Mouse (Mus musculus): ENCODE data around the gene Ubox5.

Ubox5 gene

DNA sequence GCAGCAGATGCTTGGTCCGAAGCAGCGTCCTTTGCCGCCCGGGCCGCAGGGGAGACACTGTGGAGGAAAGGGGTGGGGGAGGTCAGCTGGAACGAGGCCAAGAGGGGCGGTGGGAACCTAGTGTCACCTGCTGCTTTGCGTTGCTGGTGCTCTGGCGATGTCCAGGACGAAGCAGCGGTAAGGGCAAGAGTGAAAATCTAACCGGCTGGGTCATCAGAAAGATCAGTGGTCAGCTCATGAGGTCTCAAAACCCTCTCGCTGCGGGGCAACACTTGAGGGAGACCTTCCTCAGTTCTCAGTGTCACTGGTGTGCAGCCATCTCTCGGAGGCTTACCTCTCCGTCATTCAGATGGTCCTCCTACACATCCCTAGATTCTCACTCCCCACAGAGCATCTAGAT is 48.6 kb downstream of the Ubox5 start:
- in situ Hi-C loops (cut with MboI; ENCODE audit: unreplicated experiment in 2 of 2): no loop called here

DNA sequence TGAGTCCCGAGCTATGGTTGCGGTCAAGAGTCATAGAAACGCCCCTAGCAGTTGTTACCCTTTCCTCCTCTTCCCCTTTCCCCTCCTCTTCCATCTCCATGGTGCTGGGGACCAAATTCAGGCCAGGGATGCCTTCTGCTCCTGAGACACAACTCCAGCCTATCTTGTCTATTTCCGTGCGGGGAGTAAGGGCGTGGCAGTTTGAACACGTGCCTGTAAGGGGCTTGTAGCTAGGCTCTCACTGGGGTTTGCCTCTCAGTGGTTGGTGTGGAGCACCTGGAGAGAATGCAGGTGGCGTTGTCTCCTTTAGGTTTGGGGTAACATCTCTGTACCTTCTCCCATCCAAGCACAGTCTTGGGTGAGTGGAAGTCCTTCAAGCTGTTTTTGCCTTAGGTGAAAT is 50.0 kb downstream of the Ubox5 start:
- in situ Hi-C loops (cut with MboI; ENCODE audit: unreplicated experiment in 2 of 2): loop anchor here (5.0 to 10.0 kb wide), 3 partner anchors 183 to 375 kb away; no protein-coding TSS in a partner anchor

DNA sequence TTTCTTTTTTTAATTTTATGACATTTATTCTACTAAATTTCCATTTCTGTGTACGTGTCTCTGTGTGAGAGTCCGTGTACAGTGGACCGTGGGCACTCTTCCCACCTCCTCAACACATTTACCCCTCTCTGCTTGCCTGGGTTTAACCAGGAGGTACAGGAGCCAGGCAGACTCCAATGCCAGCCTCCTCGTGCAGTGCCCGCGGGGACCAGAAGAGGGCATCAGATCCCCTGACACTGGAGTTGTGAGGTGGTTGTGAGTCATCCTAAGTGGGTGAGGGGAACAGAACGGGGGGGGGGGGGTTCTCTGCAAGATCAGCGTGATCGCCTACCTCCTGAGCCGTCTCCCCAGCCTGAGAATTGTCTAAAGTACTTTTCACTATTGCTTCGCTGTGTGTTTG is 51.7 kb downstream of the Ubox5 start:
- in situ Hi-C loops (cut with MboI; ENCODE audit: unreplicated experiment in 2 of 2): loop anchor here (5.0 to 10.0 kb wide), 3 partner anchors 184 to 377 kb away; no protein-coding TSS in a partner anchor

DNA sequence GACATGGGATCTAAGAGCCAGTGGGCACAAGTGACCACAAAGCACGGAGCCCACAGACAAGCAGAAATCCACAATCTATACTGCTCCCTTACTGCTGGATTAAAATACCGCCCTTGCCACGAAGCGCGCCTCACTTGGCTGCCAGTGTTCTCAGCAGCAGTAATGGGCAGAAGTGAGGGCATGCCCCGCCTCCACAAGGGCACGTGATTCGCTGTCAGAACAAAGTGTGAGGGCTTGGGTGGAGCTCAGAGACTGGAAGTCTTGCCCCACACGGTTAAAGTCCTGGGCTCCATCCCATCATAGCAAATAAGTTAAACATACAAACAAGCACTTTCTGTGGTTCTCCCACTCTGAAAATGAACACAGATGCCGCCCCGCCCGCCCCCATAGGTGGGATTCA is 52.2 kb downstream of the Ubox5 start:
- in situ Hi-C loops (cut with MboI; ENCODE audit: unreplicated experiment in 2 of 2): loop anchor here (5.0 to 10.0 kb wide), 3 partner anchors 185 to 377 kb away; no protein-coding TSS in a partner anchor

DNA sequence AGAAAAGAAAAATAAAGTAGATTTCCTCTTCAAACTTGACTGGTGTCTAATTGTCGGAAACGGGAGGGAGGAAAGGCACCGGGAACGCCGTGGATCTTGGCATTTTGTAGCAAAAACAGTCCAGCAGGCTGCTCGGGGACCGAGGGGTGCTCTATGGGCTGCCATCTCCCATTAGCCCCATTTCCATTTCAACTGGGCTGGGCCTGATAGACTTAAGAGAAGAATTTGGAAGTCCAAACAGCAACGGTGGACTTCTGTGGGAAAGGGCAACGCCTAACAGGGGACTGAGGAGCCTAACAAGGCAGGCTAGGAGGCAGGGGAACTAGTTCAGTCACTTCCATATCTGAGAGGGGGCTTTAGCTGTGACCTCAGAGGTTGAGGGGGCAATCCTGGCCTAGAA is 52.8 kb downstream of the Ubox5 start:
- in situ Hi-C loops (cut with MboI; ENCODE audit: unreplicated experiment in 2 of 2): loop anchor here (5.0 to 10.0 kb wide), 3 partner anchors 185 to 378 kb away; no protein-coding TSS in a partner anchor

DNA sequence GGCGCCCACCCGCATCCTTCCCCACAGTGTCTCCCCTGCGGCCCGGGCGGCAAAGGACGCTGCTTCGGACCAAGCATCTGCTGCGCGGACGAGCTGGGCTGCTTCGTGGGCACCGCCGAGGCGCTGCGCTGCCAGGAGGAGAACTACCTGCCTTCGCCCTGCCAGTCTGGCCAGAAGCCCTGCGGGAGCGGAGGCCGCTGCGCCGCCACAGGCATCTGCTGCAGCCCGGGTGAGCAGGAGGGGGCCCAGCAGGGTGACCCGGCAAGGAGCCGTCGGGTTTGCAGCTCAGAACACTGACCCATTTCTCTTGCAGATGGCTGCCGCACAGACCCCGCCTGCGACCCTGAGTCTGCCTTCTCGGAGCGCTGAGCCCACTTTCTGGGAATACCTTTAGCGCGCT is 53.3 kb downstream of the Ubox5 start:
- in situ Hi-C loops (cut with MboI; ENCODE audit: unreplicated experiment in 2 of 2): loop anchor here (5.0 to 10.0 kb wide), 3 partner anchors 186 to 378 kb away; no protein-coding TSS in a partner anchor

DNA sequence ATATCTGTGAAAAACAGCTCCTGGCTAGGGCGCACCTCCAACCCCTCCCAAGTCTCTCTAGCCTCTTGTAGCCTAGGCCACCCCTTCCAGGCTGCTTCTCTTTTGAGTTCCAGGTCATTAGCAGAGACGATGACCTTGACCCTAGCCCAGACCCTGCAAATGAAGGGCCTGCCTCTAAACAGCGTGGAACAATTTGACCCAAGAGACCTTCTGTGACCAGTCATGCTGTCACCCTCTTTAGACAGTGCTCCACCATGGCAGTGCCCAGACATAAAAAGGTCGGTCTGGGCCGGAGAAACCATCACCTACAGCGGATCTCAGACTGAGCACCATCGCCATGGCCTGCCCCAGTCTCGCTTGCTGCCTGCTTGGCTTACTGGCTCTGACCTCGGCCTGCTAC is 54.0 kb downstream of the Ubox5 start, which contains the start of gene Oxt:
TSS of gene Oxt (plus strand) at position 301 of the 400 bp plus-strand sequence.
- in situ Hi-C loops (cut with MboI; ENCODE audit: unreplicated experiment in 2 of 2): loop anchor here (5.0 to 10.0 kb wide), 3 partner anchors 186 to 379 kb away; no protein-coding TSS in a partner anchor

DNA sequence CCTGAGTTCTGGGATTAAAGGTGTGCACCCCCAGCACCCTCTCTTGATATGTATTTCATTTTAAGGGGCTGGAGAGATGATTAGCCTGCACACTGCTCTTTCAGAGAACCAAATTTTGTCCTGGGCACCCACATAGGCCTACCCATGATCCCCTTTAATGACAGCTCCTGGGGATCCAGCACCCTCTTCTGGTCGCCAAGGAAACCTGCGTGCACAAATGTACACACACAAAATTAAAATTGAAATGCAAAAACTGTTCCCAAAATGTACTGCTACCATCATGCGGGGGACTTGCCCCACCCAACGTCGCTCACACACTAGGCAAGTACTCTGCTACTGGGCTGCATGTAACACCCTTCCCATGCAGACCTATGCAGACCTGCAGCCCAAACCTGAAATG is 54.9 kb downstream of the Ubox5 start:
- in situ Hi-C loops (cut with MboI; ENCODE audit: unreplicated experiment in 2 of 2): loop anchor here (5.0 to 10.0 kb wide), 4 partner anchors 187 to 380 kb away; no protein-coding TSS in a partner anchor

DNA sequence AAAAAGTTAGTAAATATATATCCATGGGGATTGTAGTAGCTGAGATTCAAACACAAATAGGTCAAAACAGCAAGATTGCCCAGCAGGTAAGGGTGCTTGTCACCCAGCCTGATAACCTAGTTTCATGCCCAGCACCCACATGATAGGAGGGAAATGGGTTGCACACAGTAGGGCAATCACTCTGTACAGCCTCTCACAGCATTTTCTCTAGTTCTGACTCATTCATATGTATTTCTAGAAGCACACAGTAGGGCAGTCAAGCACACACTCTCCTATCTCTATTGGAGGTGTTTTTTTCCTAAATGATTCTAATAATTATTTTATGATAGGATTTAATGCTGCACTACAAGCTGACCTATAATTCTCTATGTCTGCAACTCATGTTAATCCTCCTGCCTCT is 59.9 kb downstream of the Ubox5 start:
- in situ Hi-C loops (cut with MboI; ENCODE audit: unreplicated experiment in 2 of 2): loop anchor here (5.0 to 10.0 kb wide), 3 partner anchors 278 to 385 kb away; no protein-coding TSS in a partner anchor

DNA sequence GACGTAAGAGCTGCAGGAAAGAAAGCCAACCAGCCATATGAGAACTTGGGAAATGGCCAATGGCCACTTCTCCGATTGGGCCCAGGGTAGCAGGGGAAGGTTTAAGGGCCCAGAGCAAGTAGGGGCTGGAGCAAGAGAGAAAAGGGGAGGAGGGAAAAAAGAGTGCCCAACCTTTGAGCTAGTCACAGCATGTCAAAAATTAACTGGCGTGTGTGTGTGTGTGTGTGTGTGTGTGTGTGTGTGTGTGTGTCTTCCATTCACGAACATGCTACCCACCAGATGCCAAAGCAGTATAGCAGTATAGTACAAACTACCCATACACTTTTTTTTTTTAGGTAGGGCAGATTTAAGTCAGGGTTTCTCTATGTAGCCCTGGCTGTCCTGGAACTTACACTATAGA is 60.9 kb downstream of the Ubox5 start:
- in situ Hi-C loops (cut with MboI; ENCODE audit: unreplicated experiment in 2 of 2): loop anchor here in 1 of 2 experiments (5.0 kb wide), 1 partner anchor 282 kb away; no protein-coding TSS in a partner anchor

DNA sequence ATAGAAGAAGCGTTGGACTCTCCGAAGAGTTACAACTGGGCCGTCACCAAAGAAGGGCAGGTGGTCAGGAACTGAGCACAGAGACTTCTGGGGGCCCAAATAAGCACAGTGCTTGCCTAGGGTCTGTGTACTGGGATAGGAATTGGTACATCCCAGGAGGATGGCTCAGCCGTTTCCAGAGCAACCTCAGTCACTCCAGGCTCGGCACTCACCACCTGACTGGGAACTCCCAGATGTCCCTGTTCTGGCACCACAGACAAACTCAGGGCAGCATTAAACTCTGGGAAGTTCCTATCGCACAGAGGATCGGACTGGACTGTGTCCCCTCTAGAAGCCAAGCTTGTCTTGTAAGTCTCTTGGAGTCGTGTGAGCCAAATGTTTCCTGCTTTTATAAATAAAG is 64.9 kb downstream of the Ubox5 start:
- in situ Hi-C loops (cut with MboI; ENCODE audit: unreplicated experiment in 2 of 2): loop anchor here (5.0 kb wide), 2 partner anchors 118 to 278 kb away; no protein-coding TSS in a partner anchor

DNA sequence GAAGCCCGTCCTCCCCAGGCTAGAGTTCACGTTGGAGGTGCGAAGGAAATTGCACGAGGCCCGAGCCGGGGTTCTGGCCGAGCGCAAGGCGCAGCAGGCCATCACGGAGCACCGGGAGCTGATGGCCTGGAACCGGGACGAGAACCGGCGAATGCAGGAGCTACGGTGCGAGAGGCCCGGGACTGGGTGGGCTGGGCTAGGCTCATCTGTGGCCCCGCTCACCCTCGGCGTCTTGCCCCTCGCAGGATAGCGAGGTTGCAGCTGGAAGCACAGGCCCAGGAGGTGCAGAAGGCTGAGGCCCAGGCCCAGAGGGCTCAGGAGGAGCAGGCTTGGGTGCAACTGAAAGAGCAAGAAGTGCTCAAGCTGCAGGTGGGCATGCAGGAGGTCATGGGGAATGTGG is 65.8 kb downstream of the Ubox5 start:
- in situ Hi-C loops (cut with MboI; ENCODE audit: unreplicated experiment in 2 of 2): loop anchor here in 1 of 2 experiments (5.0 kb wide), 1 partner anchor 117 kb away; no protein-coding TSS in a partner anchor

DNA sequence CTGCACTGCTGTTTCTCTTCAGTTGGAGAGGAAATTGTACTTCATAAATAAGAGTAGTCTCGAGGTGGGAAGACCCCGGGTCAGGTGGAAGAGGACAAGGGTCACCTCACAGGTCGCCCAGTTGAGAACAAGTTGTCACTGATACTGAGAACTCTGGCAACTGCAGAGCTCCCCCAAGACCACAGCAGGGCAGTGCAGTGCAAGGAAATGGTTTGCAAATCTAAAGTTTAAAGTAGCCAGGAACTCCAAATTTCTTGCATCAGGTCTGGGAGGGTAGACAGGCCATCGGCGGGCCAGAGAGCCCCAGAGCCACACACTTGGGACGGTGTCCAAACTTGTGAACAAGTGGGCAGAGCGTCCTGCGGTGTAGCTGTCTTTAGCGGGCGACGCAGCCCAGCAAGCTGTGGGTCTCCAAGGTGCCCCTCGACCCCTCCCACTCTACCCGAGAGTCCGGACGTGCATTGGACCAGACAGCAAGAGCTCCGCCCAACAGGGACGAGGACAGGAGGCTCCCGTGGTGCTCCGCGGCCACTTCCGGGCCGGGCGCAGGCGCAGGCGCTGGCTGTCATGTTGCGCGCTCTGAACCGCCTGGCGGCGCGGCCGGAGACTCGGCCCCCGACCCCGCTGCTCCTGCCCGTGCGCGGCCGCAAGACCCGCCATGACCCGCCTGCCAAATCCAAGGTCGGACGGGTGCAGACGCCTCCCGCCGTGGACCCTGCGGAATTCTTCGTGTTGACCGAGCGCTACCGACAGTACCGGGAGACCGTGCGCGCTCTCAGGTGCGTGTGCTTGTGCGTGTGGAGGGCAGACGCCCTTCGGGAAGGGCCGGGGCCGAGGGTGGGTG is 66.4 kb downstream of the Ubox5 start, which contains the start of gene Mrps26:
TSS of gene Mrps26 (plus strand) at position 531 of the 844 bp plus-strand sequence.
- in situ Hi-C loops (cut with MboI; ENCODE audit: unreplicated experiment in 2 of 2): loop anchor here in 1 of 2 experiments (5.0 kb wide), 1 partner anchor 116 kb away; no protein-coding TSS in a partner anchor

DNA sequence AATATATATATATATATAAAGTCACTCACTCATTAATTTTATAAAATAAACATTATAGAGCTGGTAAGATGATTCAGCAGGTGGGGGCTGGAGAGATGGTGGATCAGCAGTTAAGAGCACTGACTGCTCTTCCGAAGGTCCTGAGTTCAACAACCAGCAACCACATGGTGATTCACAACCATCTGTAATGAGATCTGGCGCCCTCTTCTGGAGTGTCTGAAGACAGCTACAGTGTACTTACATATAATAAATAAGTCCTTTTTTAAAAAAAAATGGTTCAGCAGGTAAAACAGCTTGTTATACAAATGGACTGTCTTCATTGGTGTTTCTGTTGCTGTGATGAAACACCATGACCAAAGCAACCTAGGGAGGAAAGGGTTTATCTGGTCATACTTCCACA is 71.8 kb downstream of the Ubox5 start:
- in situ Hi-C loops (cut with MboI; ENCODE audit: unreplicated experiment in 2 of 2): loop anchor here in 1 of 2 experiments (5.0 kb wide), 1 partner anchor 111 kb away; no protein-coding TSS in a partner anchor

DNA sequence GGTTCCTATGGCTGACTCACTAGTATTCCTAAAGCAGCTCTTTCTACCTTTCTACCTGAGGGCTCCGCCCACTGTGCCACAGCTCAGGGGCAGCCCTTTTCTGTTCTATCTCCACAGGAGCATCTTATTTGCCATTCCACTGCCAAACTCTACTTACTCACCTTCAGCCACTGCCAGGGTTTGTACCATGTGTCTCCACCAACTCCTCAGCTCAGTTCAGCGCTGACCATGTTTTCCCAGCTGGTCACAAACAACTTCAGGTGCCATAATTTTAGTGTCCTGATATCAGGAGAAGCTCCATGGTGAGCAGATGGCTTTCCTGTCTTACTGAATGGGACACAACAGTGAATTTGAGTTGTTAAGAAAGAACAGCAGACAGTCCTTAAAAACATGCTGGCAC is 72.4 kb downstream of the Ubox5 start:
- in situ Hi-C loops (cut with MboI; ENCODE audit: unreplicated experiment in 2 of 2): loop anchor here in 1 of 2 experiments (5.0 kb wide), 1 partner anchor 110 kb away; no protein-coding TSS in a partner anchor

DNA sequence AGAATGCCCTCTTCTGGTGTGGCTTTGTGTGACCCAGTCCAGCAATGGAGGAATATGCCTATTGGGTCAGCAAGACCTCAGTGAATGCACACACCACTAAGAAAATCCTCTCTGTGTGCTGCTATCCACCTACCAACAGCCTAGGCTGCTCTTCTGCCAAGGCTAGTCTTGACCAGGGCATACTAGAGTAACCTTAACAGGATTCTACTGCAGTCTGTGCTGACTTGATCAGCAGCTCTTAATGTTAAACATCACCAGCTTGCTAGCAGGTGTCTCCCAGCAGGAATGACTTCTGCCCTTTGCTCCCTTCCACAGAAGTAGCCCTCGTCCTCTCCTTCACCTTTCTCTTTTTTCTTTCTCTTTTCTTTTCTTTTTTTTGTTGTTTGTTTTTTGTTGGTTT is 73.5 kb downstream of the Ubox5 start:
- in situ Hi-C loops (cut with MboI; ENCODE audit: unreplicated experiment in 2 of 2): loop anchor here in 1 of 2 experiments (5.0 kb wide), 1 partner anchor 109 kb away; no protein-coding TSS in a partner anchor

DNA sequence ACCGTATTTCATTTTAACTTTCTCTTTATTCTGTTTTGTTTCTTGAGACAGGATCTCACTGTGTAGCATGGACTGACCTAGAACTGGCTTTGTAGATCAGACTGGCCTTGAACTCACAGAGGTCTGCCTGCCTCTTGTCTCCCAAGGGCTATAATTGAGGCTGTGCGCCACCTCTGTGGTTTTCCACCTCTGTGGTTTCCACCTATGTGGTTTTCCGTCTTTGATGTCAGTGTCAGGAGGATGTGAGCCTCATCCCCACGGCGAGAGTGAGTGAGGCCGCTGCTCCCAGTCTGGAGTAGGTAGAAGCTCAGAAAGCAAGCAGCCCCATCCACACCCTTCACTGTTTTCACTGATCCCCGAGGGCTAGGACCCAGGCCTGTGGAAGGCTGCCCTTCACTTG is 75.0 kb downstream of the Ubox5 start:
- in situ Hi-C loops (cut with MboI; ENCODE audit: unreplicated experiment in 2 of 2): loop anchor here in 1 of 2 experiments (5.0 kb wide), 1 partner anchor 108 kb away; no protein-coding TSS in a partner anchor

DNA sequence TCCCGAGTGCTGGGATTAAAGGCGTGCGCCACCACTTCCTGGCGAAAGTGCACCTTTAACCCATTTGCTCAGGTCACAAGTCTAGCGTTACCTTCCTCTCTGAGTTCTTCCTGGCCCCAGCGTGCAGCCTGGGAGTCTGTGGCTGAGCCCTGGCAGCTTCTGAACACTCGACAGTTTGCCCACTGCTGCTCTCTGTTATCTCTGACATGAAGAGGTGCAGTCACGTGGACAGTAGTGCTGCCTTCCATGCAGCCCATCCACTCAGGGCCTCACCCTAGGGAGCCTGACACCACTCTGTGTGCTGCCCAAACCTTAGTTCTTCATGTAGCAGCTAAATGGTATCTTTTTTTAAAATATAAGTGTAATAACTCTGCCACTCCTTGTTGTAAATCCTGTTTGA is 82.9 kb downstream of the Ubox5 start:
- in situ Hi-C loops (cut with MboI; ENCODE audit: unreplicated experiment in 2 of 2): no loop called here

DNA sequence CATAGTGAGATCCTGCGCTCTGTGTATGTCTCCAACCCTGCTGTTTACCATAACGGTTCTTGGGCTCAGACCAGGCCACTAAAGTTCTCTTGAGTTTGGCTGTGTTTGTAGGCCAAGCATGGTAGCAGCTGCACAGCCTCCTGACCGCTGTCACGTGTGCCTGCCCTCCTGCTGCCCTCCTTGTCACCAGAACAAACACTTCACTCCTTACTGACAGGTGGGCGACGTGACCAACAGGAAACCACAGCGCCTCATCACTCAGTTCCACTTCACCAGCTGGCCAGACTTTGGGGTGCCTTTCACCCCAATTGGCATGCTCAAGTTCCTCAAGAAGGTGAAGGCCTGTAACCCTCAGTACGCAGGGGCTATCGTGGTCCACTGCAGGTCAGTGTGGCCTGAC is 89.6 kb downstream of the Ubox5 start:
- in situ Hi-C loops (cut with MboI; ENCODE audit: unreplicated experiment in 2 of 2): no loop called here
